Mouse (Mus musculus) inflammation-experienced regulatory T-cells (primary cell): ENCODE results near the gene Nup107. TPM values are rescaled to one million over a fixed set of nuclear protein-coding genes. Genes with fewer than 3 reads are reported as not detected.

Experiments
- polyA plus RNA-seq, 2 experiments: library from polyadenylated mRNA; unstranded; fragments of 100-300 nt; shearing (Covaris generic); gene quantifications; one replicate each; pipeline ENCODE4 v1.2.1; 2017

Gene Nup107
- 10 to 100 TPM; 43.8 to 56.8 TPM for polyA plus RNA-seq

DNA sequence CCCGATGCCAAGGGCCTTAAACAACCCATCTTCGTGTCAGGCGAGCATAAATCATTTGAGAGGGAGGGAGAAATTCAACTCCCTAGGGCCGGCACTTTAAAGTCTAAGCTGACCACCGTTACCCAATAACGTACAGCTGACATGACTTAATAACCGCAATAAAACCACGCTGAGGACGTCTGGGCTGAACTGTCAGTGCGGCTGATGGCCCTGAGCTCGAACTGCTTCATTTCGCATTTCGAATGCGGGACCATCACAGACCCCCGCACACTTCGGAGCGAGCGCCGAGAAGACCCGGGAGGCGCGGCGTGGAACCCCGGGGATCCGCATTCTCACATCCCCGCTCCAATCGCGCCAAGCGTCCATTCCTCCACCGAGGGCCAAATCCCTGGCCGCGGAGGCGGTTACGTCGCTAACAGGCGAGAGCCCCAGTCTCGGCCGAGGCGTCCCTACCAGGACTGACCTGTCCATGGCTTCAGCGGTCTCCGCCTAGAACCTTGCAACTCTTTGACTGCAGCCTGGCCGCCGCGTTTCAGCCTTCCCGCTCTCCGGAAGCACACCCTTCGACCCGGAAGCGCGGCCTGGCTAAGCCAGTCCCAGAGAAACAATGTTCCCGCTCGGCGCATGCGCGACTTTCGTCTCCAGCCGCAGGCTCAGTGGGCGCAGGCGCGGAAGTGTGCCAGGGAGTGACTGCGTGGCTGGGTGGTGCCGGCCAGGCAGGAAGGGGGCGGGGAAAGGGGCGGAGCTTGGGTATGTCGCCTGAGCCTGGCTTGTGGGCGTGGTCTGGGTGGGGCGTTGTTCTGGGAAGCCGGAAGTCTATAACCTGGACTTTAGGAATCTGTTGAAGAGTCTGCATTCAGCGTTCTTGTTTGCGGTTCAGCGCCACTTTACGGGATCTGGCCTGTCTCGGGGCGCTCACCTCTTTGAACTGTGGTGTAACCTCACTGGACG, at the start of gene Nup107:
Nup107 (minus strand) TSS at position 565 of the 951 bp plus-strand sequence.

DNA sequence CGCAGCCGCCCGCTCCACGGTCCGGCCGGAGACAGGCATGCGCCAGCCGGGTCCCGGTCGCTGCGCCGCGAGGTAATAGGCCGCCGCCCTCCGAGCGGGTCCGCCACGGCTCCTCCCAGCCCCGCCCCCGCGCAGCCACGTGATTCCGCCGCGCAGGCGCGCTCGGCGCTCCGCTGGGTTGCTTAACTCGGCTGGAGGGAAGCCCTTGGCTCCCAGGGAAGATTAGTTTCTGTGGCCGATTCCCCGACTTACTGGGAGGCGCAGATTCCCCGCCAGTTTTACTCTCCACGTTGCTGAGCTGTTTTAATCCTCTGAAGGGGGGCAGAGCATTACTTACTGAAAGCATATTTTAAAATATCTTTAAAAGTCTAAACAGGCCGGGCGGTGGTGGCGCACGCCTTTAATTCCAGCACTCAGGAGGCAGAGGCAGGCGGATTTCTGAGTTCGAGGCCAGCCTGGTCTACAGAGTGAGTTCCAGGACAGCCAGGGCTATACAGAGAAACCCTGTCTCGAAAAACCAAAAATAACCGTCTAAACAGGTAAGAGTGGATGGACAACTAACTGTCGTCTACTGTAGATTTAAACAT, 46.1 kb downstream of the Nup107 start, which contains the start of gene Slc35e3:
Slc35e3 (minus strand) TSS at position 69 of the 587 bp plus-strand sequence.

DNA sequence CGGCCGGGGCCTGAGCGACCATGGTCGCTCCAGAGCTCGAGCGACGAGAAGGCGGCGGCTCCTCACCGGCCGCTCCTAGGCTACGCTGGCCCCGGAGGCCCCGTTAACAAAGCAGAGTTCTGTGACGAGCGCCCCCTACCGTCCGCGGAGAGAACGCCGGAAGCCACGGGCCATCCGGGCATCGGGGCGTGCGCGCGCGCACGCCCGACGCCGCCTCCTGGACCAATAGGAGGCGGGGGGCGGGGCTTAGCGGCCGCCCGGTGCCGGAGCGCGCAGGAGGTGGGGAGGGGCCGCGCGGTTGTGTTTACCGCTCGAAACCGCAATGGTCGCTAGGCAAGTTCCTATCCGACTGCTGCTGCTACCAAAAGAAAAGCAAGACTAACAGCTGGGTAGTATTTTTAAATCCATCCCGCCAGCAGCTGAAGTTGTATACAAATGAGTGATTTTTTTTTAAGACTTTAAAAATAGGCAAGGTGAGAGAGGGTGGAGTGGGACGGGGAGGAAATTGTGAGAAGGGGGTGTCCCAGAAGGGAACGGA, 81.8 kb downstream of the Nup107 start, which contains the start of gene Mdm2:
Mdm2 (minus strand) TSS at position 155 of the 538 bp plus-strand sequence.

Other genes with a start within 250 kb of the Nup107 start
- gene Cpm, start 163.2 kb downstream of the Nup107 start, polyA plus RNA-seq = 10 to 100 TPM; 32.8 to 50.5 TPM
- 100 to 1,000 TPM in 1 of 2 experiments, 10 to 100 TPM in 1; 86.6 to 113 TPM for gene Mdm2, start 81.9 kb downstream of the Nup107 start, polyA plus RNA-seq
- gene Slc35e3, start 46.3 kb downstream of the Nup107 start, polyA plus RNA-seq = 10 to 100 TPM; 10.6 to 11.8 TPM
- 100 to 1,000 TPM; 405 to 534 TPM for gene Rap1b, start 53.3 kb upstream of the Nup107 start, polyA plus RNA-seq